Mouse (Mus musculus) erythroid progenitor cell, adult 5-6 weeks (primary cell): ENCODE data around the gene Gatad2b. TPM values are rescaled to one million over a fixed set of nuclear protein-coding genes. Genes with fewer than 3 reads are reported as not detected.
"Not testable (repeated sequence)": the region's sequence is repeated elsewhere in the genome, so short reads cannot be mapped to it uniquely, and the experiment has no call there.

Experiments used
- ATAC-seq: replicated peaks from 2 replicates; pipeline ENCODE4 v1.8.0; 2016; ENCODE audit warnings: moderate number of reproducible peaks, mild to moderate bottlenecking, moderate TSS enrichment, inconsistent platforms; ENCODE audit not compliant: poor library complexity, low FRiP score, severe bottlenecking
- total RNA-seq, 2 experiments: library from RNA; stranded (forward) in 1 of 2; stranded (reverse) in 1 of 2; fragments of 150-400 nt in 1 of 2; fragments of 186-747, 209-891 nt in 1 of 2; gene quantifications; 2 replicates each; pipeline versions ENCODE4 v1.2.3 to v1.2.4; 2015 to 2017; ENCODE audit warnings: low replicate concordance in 2 of 2

Gatad2b gene
- total RNA-seq, 2 experiments from 2014 or later, result 47.7 to 55.8 TPM

- ATAC-seq, result peak; percentile 82
These were observed 27.7 kb upstream of the Gatad2b start, which contains the start of gene Dennd4b for GRCm38 (mm10) chr3:90265034-90265931. Gene Dennd4b, plus strand, starts transcription at chr3:90265185.

GRCm38 (mm10) chr3:90265932-90266741 is 26.8 kb upstream of the Gatad2b start:
- no peak; the same call in 1 of the 2 replicates for ATAC-seq

GRCm38 (mm10) chr3:90266901-90267775 is 25.8 kb upstream of the Gatad2b start:
- ATAC-seq, result no peak

- no peak for ATAC-seq
These were observed 24.8 kb upstream of the Gatad2b start for GRCm38 (mm10) chr3:90268190-90268589.

- ATAC-seq, result no peak
These were observed 24.0 kb upstream of the Gatad2b start for GRCm38 (mm10) chr3:90268971-90269370.

GRCm38 (mm10) chr3:90270784-90271183 is 22.2 kb upstream of the Gatad2b start:
- ATAC-seq, result no peak

- no peak for ATAC-seq
These were observed 20.8 kb upstream of the Gatad2b start for GRCm38 (mm10) chr3:90272170-90272569.

- no peak for ATAC-seq
These were observed 19.1 kb upstream of the Gatad2b start for GRCm38 (mm10) chr3:90273855-90274254.

GRCm38 (mm10) chr3:90275286-90275685 is 17.7 kb upstream of the Gatad2b start:
- no peak for ATAC-seq

GRCm38 (mm10) chr3:90276858-90277257 is 16.1 kb upstream of the Gatad2b start:
- ATAC-seq, result no peak

GRCm38 (mm10) chr3:90277793-90278192 is 15.2 kb upstream of the Gatad2b start:
- ATAC-seq, result no peak

- ATAC-seq, result no peak
These were observed 14.8 kb upstream of the Gatad2b start for GRCm38 (mm10) chr3:90278211-90278610.

- no peak for ATAC-seq
These were observed 13.8 kb upstream of the Gatad2b start for GRCm38 (mm10) chr3:90279216-90279615.

- no peak for ATAC-seq
These were observed 13.2 kb upstream of the Gatad2b start for GRCm38 (mm10) chr3:90279743-90280142.

GRCm38 (mm10) chr3:90280708-90281107 is 12.3 kb upstream of the Gatad2b start:
- ATAC-seq, result no peak

GRCm38 (mm10) chr3:90284150-90284549 is 8.8 kb upstream of the Gatad2b start:
- ATAC-seq, result no peak

- ATAC-seq, result not testable (repeated sequence)
These were observed 3.6 kb upstream of the Gatad2b start for GRCm38 (mm10) chr3:90289403-90289802.

- ATAC-seq, result no peak
These were observed 2.4 kb upstream of the Gatad2b start for GRCm38 (mm10) chr3:90290602-90291001.

- ATAC-seq, result no peak
These were observed 1.0 kb upstream of the Gatad2b start for GRCm38 (mm10) chr3:90291982-90292344.
